Mouse (Mus musculus) olfactory bulb, adult 2 months (tissue): Measurements from ENCODE around the gene L3mbtl2.

Experiments used
- CTCF ChIP-seq: fragments of 200-500 bp; IDR thresholded peaks from 2 replicates; pipeline ENCODE4 v1.5.1; 2012; ENCODE audit warnings: low read depth, mild to moderate bottlenecking, low read length, moderate library complexity; ENCODE audit not compliant: insufficient read depth
- POLR2A ChIP-seq: fragments of 200-500 bp; IDR thresholded peaks from 2 replicates; pipeline ENCODE4 v1.6.1; 2012; ENCODE audit warnings: mild to moderate bottlenecking, low read depth, low read length, moderate library complexity; ENCODE audit not compliant: insufficient read depth

DNA sequence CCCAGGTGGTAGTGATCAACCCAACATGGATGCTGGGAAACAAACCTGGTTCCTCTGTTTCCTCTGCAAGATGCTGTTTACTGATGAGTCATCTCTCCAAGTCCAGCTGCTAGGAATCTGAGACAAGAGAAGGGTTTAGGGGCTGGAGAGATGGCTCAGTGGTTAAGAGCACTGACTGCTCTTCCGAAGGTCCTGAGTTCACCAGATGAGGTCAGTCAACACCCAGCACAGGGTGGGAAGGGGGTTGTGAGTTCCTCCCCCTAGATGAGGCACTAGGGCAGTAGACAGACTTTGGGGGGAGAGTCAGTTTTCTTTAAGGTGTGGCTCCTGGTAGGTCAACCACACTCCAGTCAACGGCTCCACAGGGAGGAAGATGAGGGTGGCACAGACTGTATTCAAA lies 2.0 kb upstream of the L3mbtl2 start:
- TF ChIP-seq CTCF (no peak), POLR2A (no peak)
